Mouse (Mus musculus) thymus, postnatal 14 days (tissue): ENCODE measurements around the gene Wdr27.

Experiments used
- DNase-seq: peaks from one replicate; pipeline ENCODE4 v3.0.0; 2021

Wdr27 gene

GRCm38 (mm10) chr17:14928631-14929030, 14.3 kb downstream of the Wdr27 start:
- DNase-seq: no peak

- no peak for DNase-seq
Measured at GRCm38 (mm10) chr17:14927644-14928218, 15.2 kb downstream of the Wdr27 start.

- DNase-seq: peak; percentile 43
Measured at GRCm38 (mm10) chr17:14921582-14921981, 21.4 kb downstream of the Wdr27 start.

GRCm38 (mm10) chr17:14917866-14918265, 25.1 kb downstream of the Wdr27 start:
- no peak for DNase-seq

GRCm38 (mm10) chr17:14914401-14914800, 28.6 kb downstream of the Wdr27 start:
- DNase-seq: no peak

- peak; percentile 68 for DNase-seq
Measured at GRCm38 (mm10) chr17:14912981-14913380, 30.0 kb downstream of the Wdr27 start.

- DNase-seq: peak; percentile 61
Measured at GRCm38 (mm10) chr17:14912420-14912819, 30.5 kb downstream of the Wdr27 start.

- peak; percentile 27 for DNase-seq
Measured at GRCm38 (mm10) chr17:14910771-14911170, 32.2 kb downstream of the Wdr27 start.

GRCm38 (mm10) chr17:14909331-14909730, 33.6 kb downstream of the Wdr27 start:
- peak; percentile 74 for DNase-seq

GRCm38 (mm10) chr17:14907136-14907535, 35.8 kb downstream of the Wdr27 start:
- peak; percentile 58 for DNase-seq

GRCm38 (mm10) chr17:14906611-14907010, 36.3 kb downstream of the Wdr27 start:
- no peak for DNase-seq

- peak; percentile 85 for DNase-seq
Measured at GRCm38 (mm10) chr17:14904637-14905265, 38.2 kb downstream of the Wdr27 start.

GRCm38 (mm10) chr17:14904206-14904605, 38.8 kb downstream of the Wdr27 start:
- DNase-seq: no peak

GRCm38 (mm10) chr17:14903212-14903611, 39.7 kb downstream of the Wdr27 start:
- DNase-seq: no peak

GRCm38 (mm10) chr17:14898972-14899371, 44.0 kb downstream of the Wdr27 start:
- DNase-seq: no peak

- DNase-seq: peak; percentile 41
Measured at GRCm38 (mm10) chr17:14895058-14895457, 47.9 kb downstream of the Wdr27 start.

GRCm38 (mm10) chr17:14886933-14887332, 56.0 kb downstream of the Wdr27 start:
- DNase-seq: no peak

- no peak for DNase-seq
Measured at GRCm38 (mm10) chr17:14874656-14875204, 68.2 kb downstream of the Wdr27 start.

- DNase-seq: no peak
Measured at GRCm38 (mm10) chr17:14860220-14860619, 82.7 kb downstream of the Wdr27 start.

GRCm38 (mm10) chr17:14847709-14848108, 95.2 kb downstream of the Wdr27 start:
- no peak for DNase-seq

- DNase-seq: no peak
Measured at GRCm38 (mm10) chr17:14846880-14847279, 96.1 kb downstream of the Wdr27 start.

GRCm38 (mm10) chr17:14826715-14827295, 116.2 kb downstream of the Wdr27 start:
- no peak for DNase-seq

- DNase-seq: no peak
Measured at GRCm38 (mm10) chr17:14824938-14825337, 118.0 kb downstream of the Wdr27 start.

GRCm38 (mm10) chr17:14817975-14818374, 125.0 kb downstream of the Wdr27 start:
- DNase-seq: no peak
